Mouse (Mus musculus): ENCODE data around the gene Nagpa.
"Not testable (repeated sequence)": the region's sequence is repeated elsewhere in the genome, so short reads cannot be mapped to it uniquely, and the experiment has no call there.

GRCm38 (mm10) chr16:5226534-5226933 is 22.7 kb upstream of the Nagpa start:
- not testable (repeated sequence) for TF ChIP-seq POLR2A (IDR thresholded peaks at IDR 0.05; ENCODE audit: borderline replicate concordance, extremely low read depth, low read depth, low read length); CTCF (IDR thresholded peaks at IDR 0.05; ENCODE audit: insufficient read depth, low read length)

All from lung, adult 2 months (tissue).